Mouse (Mus musculus) cerebellum, adult 2 months (tissue): ENCODE data around the gene 2200002J24Rik.

Experiments used
- CTCF ChIP-seq: fragments of 200-500 bp; IDR thresholded peaks from 2 replicates; pipeline ENCODE4 v1.5.1; 2011; ENCODE audit warnings: low read depth, mild to moderate bottlenecking, control low read depth, low read length, moderate library complexity, borderline replicate concordance; ENCODE audit not compliant: insufficient read depth
- POLR2A ChIP-seq: fragments of 200-500 bp; IDR thresholded peaks from 2 replicates; pipeline ENCODE4 v1.6.1; 2011; ENCODE audit warnings: low read length, control low read depth, borderline replicate concordance; ENCODE audit not compliant: insufficient read depth

- TF ChIP-seq CTCF: no peak
- no peak for TF ChIP-seq POLR2A
Observed at GRCm38 (mm10) chr7:30698589-30698988, at the start of gene 2200002J24Rik.
